In genomic region chr7:138396109-138396862, GRCm38 (mm10) we compare ENCODE assay signal across 12 mouse cellular contexts. TPM values are rescaled to one million over a fixed set of nuclear protein-coding genes. Genes with fewer than 3 reads are reported as not detected.
DNase-seq lines count a peak whose midpoint lies in the region; ATAC-seq lines count a peak whose summit lies in the region.
"Had no signal": no experiment of that assay in that cellular context is flagged by ENCODE, and none has a peak within 500 bp of the region (broad histone marks: within the 10 kb centered on the region; RNA-seq: fewer than 3 reads in every experiment).

No protein-coding gene starts in this region.

- peak; percentile 12 to 16 for DNase-seq in frontal cortex, postnatal 36 days (ENCODE audit: low spot score in 2 of 2)
- no peak for DNase-seq in frontal cortex, postnatal 14 days (ENCODE audit: low spot score in 2 of 2)
- DNase-seq in brain, adult 2 months (ENCODE audit: low read depth, low spot score): peak; percentile 61
- no peak for DNase-seq in adipocyte (ENCODE audit: low spot score)
- DNase-seq in left cerebral cortex, postnatal 4 days: no peak
- no peak for DNase-seq in urinary bladder, postnatal 14 days (ENCODE audit: low spot score)
- DNase-seq: right cerebral cortex, adult 18-20 months had no signal

- no peaks in the 10 kb centered on the region for H3K36me3 ChIP-seq in forebrain, embryonic 15.5 days
- no peaks in the 10 kb centered on the region for H3K36me3 ChIP-seq in midbrain, embryonic 13.5 days

- no peaks in the 10 kb centered on the region for H3K9me3 ChIP-seq in forebrain, embryonic 15.5 days
- H3K9me3 ChIP-seq in midbrain, embryonic 13.5 days: no peaks in the 10 kb centered on the region

- H3K27me3 ChIP-seq in forebrain, embryonic 15.5 days: peaks cover 3% of the 10 kb centered on the region; the same call in 1 of the 2 replicates
- H3K27me3 ChIP-seq in midbrain, embryonic 13.5 days: peaks cover 18% of the 10 kb centered on the region

- WGBS in forebrain, embryonic 15.5 days: 22% methylated on average over 13 of the region's 13 CpGs
- WGBS in midbrain, embryonic 13.5 days: 39% methylated on average over 13 of the region's 13 CpGs

- peak overlapping the region; percentile 100 for H3K4me2 ChIP-seq in forebrain, embryonic 15.5 days (replicated peaks)
- H3K4me2 ChIP-seq in midbrain, embryonic 13.5 days (replicated peaks): peak overlapping the region; percentile 100

- no peak overlapping the region for H3K9ac ChIP-seq in forebrain, embryonic 15.5 days (replicated peaks)
- H3K9ac ChIP-seq in midbrain, embryonic 13.5 days (replicated peaks): peak overlapping the region; percentile 83
- H3K9ac ChIP-seq: liver, embryonic 14.5 days had no signal

- no peak for ATAC-seq in forebrain, embryonic 15.5 days (replicated peaks)
- ATAC-seq in midbrain, embryonic 13.5 days: no peak

- peaks cover 28% of the 10 kb centered on the region for H3K4me1 ChIP-seq in forebrain, embryonic 15.5 days
- H3K4me1 ChIP-seq in midbrain, embryonic 13.5 days (replicated peaks): peaks cover 16% of the 10 kb centered on the region

- intact Hi-C loops in left cerebral cortex, postnatal 4 days (cut with DNase I): loop anchor here (10.0 kb wide), 3 partner anchors 429 to 911 kb away; no protein-coding TSS in a partner anchor

- H3K27ac ChIP-seq in forebrain, embryonic 15.5 days (replicated peaks): 0 out of 2 replicates have a peak overlapping the region, but pooled peaks have one; percentile 14
- no peak overlapping the region for H3K27ac ChIP-seq in midbrain, embryonic 13.5 days
- H3K27ac ChIP-seq: liver, embryonic 14.5 days had no signal

- H3K4me3 ChIP-seq in forebrain, embryonic 15.5 days: peak overlapping the region; percentile 57
- peak overlapping the region; percentile 75 for H3K4me3 ChIP-seq in midbrain, embryonic 13.5 days (replicated peaks)

RNA-seq across cellular contexts. Expression of gene Tcerg1l, which starts 1.2 kb away (rescaled TPM):
- polyA plus RNA-seq in forebrain, embryonic 15.5 days (2015; fragmentation: Nextera tagmentation; extraction: Ambion mirVana): 8.7 and 9.8 TPM in 2 replicates
- 9.6 and 11.4 TPM in 2 replicates for polyA plus RNA-seq in midbrain, embryonic 13.5 days (2015; fragmentation: Nextera tagmentation; extraction: Ambion mirVana)
- 10 to 100 TPM; 24.0 to 25.4 TPM for total RNA-seq in left cerebral cortex, postnatal 4 days (2021)
- total RNA-seq: granulocyte monocyte progenitor cell, adult 5-6 weeks; hematopoietic stem cell, adult 5-6 weeks had no signal

Comparison
In these comparisons a context has a peak if more than half of its experiments do, and no peak if none do; other contexts are left out.
1. DNase-seq: peak in frontal cortex, postnatal 36 days (2 of 2) and brain, adult 2 months (single experiment); none in frontal cortex, postnatal 14 days (0 of 2), adipocyte (single experiment), left cerebral cortex, postnatal 4 days (single experiment) and urinary bladder, postnatal 14 days (single experiment).